Mouse (Mus musculus): ENCODE data around the gene Wwc2. TPM values are rescaled to one million over a fixed set of nuclear protein-coding genes. Genes with fewer than 3 reads are reported as not detected.

Gene Wwc2
- polyA plus RNA-seq (2015; fragmentation: Nextera tagmentation; extraction: Ambion mirVana) = 6.0 and 7.2 TPM in 2 replicates

DNA sequence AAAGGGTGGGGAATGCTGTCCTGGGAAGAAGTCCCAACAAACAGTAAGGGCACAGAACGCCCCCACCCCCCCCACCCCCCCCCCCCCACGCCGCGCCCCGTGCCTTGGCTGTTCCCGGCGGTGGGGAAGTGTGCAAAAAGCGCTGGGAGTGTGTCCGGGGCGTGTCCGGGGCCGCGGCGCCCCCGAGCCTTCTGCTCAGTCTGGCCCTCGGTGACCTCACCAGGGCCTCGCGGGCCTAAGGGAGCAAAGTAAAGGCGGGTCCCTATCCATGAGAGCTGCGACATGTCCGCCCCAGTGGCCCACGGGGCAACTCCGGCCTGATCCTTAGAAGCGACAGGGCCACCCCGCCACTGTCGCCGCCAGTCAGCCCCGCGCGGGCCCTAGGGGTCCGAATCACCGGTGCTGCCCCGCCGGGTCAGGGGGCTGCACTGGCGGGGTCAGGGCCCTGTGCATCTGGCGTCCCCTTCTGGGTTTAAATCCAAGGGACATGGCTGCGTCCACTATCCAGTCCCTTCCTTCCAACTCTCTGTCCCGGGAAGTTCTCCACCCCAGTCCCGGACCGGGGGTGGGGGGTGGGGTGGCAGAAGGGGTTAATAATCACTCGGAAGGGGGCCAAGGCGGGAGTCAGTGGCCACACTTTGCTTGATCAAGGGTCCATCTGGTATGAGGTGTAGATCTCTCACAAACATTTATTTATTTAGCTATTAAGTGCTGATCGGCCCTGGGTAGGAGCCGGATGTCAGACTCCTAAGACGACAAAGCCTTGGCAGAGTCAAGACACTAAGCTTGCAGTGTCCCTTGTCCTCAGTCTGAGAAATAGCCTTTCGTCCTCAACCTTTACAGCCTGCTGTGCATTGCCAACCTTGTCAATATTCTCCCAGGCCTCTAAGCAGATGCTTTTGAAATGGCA lies at the start of gene Wwc2:
Gene Wwc2 (minus strand): TSS at position 14 of the 910 bp plus-strand sequence.
- Histone ChIP-seq H3K4me1 (replicated peaks) (peaks cover 26% of the 10 kb centered on the region), H3K27me3 (no peaks in the 10 kb centered on the region), H3K4me2 (peak within 1 kb of the TSS; percentile 98), H3K9ac (peak within 1 kb of the TSS; percentile 86), H3K36me3 (no peaks in the 10 kb centered on the region), H3K27ac (replicated peaks) (peak within 1 kb of the TSS; percentile 79), H3K9me3 (no peaks in the 10 kb centered on the region), H3K4me3 (peak within 1 kb of the TSS; percentile 90)
- WGBS = 1% methylated on average over 40 of the region's 46 CpGs
- ATAC-seq (ENCODE audit: low FRiP score, low read depth) = peak; percentile 43

DNA sequence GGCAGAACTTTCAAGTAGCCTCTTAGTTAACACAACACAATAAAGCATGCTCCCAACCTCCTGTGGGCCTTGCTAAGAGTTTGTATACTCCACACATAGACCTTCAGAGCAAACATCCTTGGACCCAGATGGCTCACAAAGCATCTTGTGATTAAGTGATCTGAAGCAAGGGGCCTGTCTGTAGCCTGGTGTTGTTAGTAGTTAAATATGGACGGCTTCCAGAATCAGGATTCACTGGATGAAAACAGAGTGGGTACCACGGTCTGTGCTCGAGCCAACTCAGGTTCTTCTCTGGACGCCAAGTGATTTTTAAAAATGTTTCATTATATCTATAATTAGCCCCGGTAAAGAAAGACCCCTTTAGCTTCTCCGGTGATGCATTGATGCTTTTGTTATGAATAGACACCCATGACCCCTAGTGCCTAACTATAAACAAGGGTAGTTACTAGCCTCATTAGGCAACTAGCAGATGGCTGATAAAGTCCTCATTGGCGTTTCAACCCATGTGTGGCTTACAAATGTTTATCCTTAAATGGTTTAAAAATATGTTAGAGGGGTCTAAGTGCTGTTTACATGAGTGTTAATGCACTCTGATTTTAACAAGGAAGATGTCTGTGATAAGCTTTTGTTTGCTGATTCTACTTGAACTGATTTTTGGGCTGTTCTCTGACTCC lies 47.7 kb upstream of the Wwc2 start:
- no peak for ATAC-seq (ENCODE audit: low FRiP score, low read depth)
- 64% methylated on average over 7 of the region's 7 CpGs for WGBS

DNA sequence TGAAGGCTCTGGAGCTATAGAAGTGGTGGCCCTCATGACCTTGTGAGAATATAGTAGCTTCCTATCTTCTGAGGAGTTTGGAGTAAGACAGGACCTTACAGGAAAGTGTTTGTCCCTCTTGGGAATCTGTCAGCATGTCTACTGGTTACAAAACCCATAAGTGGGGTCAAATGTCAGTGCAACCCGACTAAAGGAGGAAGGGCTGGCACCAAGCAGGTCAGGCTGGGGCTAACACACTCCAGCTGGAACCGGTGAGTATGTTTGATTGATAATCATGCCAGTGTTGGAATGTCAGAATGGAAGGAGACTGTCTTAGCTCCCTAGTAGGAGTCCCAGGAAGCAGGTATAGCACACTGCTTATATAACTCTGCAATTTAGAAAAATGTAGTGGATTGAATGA lies 41.3 kb upstream of the Wwc2 start:
- no peak overlapping the region for H3K4me3 ChIP-seq
- no peak overlapping the region for H3K4me2 ChIP-seq
- no peaks in the 10 kb centered on the region for H3K36me3 ChIP-seq
- H3K9ac ChIP-seq = no peak overlapping the region
- H3K27me3 ChIP-seq = no peaks in the 10 kb centered on the region
- H3K27ac ChIP-seq (replicated peaks) = no peak overlapping the region
- no peaks in the 10 kb centered on the region for H3K4me1 ChIP-seq (replicated peaks)
- no peak for ATAC-seq (ENCODE audit: low FRiP score, low read depth)
- WGBS = 54% methylated on average over 2 of the region's 2 CpGs
- H3K9me3 ChIP-seq = no peaks in the 10 kb centered on the region

More for the DNA sequence above, 47.7 kb upstream of the Wwc2 start:
- H3K36me3 ChIP-seq = no peaks in the 10 kb centered on the region
- no peak overlapping the region for H3K9ac ChIP-seq
- no peak overlapping the region for H3K27ac ChIP-seq (replicated peaks)
- no peaks in the 10 kb centered on the region for H3K9me3 ChIP-seq
- no peak overlapping the region for H3K4me3 ChIP-seq
- no peak overlapping the region for H3K4me2 ChIP-seq
- no peaks in the 10 kb centered on the region for H3K4me1 ChIP-seq (replicated peaks)
- H3K27me3 ChIP-seq = no peaks in the 10 kb centered on the region

DNA sequence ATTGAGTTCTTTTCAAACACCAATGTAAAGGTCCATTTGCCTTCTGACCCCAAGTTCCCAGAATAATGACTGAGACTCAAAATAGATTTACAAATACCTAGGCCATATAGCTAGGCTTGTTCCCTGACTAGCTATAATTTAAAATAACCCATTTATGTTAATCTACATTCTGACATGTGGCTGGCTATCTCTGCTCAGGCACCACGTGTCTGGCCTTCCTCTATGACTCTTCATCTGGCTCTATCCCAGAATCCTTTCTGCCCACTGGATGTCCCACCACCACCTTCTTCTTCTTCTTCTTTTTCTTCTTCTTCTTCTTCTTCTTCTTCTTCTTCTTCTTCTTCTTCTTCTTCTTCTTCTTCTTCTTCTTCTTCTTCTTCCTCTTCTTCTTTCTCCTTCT lies 39.9 kb upstream of the Wwc2 start:
- no peak overlapping the region for H3K9ac ChIP-seq
- no peak overlapping the region for H3K27ac ChIP-seq (replicated peaks)
- WGBS = 93% methylated on average over 1 of the region's 1 CpGs
- H3K36me3 ChIP-seq = no peaks in the 10 kb centered on the region
- H3K4me2 ChIP-seq = no peak overlapping the region
- ATAC-seq (ENCODE audit: low FRiP score, low read depth) = no peak
- H3K27me3 ChIP-seq = no peaks in the 10 kb centered on the region
- no peak overlapping the region for H3K4me3 ChIP-seq
- H3K9me3 ChIP-seq = no peaks in the 10 kb centered on the region
- no peaks in the 10 kb centered on the region for H3K4me1 ChIP-seq (replicated peaks)

GRCm38 (mm10) chr8:48026796-48027195 lies 36.1 kb upstream of the Wwc2 start:
- ATAC-seq (ENCODE audit: low FRiP score, low read depth) = no peak
- H3K36me3 ChIP-seq = no peaks in the 10 kb centered on the region
- no peak overlapping the region for H3K27ac ChIP-seq (replicated peaks)
- no peak overlapping the region for H3K4me3 ChIP-seq
- H3K4me1 ChIP-seq (replicated peaks) = no peaks in the 10 kb centered on the region
- no peaks in the 10 kb centered on the region for H3K9me3 ChIP-seq
- no peak overlapping the region for H3K4me2 ChIP-seq
- no peak overlapping the region for H3K9ac ChIP-seq
- no peaks in the 10 kb centered on the region for H3K27me3 ChIP-seq
- WGBS = 67% methylated on average over 11 of the region's 11 CpGs

DNA sequence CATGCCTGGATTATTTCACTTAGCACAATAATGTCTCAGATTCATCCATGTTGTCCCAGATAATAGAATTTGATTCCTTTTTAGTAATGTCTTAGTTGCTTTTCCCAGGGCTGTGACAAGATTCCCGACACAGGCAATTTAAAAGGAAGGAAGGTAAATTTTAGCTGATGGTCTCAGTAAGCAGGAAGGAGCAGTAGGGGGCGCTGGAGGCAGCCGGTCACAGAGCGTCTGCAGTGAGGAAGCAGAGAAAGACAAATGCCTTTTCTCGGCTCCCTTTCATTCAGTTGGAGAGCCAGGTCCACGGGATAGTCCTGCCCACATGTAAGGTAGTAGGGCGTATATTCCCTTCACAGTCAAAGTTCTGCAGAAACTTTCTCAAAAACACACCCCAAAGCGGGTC lies 32.5 kb upstream of the Wwc2 start:
- H3K27ac ChIP-seq (replicated peaks) = no peak overlapping the region
- H3K4me2 ChIP-seq = no peak overlapping the region
- 75% methylated on average over 8 of the region's 8 CpGs for WGBS
- H3K27me3 ChIP-seq = no peaks in the 10 kb centered on the region
- no peak overlapping the region for H3K9ac ChIP-seq
- no peaks in the 10 kb centered on the region for H3K36me3 ChIP-seq
- no peak overlapping the region for H3K4me3 ChIP-seq
- ATAC-seq (ENCODE audit: low FRiP score, low read depth) = no peak
- no peaks in the 10 kb centered on the region for H3K4me1 ChIP-seq (replicated peaks)
- H3K9me3 ChIP-seq = no peaks in the 10 kb centered on the region

GRCm38 (mm10) chr8:48019737-48020136 lies 29.0 kb upstream of the Wwc2 start:
- Histone ChIP-seq H3K27ac (replicated peaks) (no peak overlapping the region), H3K36me3 (no peaks in the 10 kb centered on the region), H3K9ac (no peak overlapping the region), H3K27me3 (no peaks in the 10 kb centered on the region), H3K4me1 (replicated peaks) (no peaks in the 10 kb centered on the region), H3K4me3 (no peak overlapping the region), H3K4me2 (no peak overlapping the region), H3K9me3 (no peaks in the 10 kb centered on the region)
- ATAC-seq (ENCODE audit: low FRiP score, low read depth) = no peak
- 88% methylated on average over 2 of the region's 2 CpGs for WGBS

DNA sequence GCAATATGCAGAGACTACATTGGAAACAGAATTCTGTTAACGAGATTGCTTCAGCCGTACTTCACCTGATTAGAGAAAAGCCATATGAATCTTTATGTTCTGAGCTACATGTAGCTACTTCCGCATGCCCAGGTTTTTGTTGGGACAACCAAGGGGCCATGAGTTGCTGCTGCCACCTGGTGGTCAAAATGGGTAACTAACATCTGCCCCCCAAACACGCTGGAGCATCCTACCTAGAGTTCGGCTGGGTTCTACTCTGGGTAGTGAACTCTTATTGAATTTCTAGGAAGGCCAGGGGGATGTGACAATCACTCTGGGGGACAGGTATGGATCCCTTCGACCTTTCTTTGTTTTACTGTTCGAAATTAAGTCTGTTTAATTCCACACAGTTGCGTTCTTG lies 25.8 kb upstream of the Wwc2 start:
- WGBS = 24% methylated on average over 8 of the region's 8 CpGs
- no peak for ATAC-seq (ENCODE audit: low FRiP score, low read depth)
- H3K36me3 ChIP-seq = no peaks in the 10 kb centered on the region

DNA sequence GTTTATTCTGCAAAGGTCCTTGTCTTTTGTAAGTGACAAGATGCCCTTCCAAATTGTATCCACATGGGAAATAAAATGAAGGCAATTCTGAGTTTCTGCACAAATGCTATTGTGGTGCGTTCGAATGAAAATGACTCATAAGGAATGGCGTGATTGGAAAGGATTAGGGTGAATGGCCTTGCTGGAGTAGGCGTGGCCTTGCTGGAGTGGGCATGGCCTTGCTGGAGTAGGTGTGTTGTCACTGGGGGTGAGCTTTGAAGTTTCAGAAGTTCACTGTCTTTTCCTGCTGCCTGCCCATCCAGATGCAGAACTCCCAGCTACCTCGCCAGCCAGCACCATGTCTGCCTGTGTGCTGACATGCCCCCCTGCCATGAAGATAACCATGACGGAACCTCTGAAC lies 23.7 kb upstream of the Wwc2 start:
- Histone ChIP-seq H3K27ac (replicated peaks) (no peak overlapping the region), H3K9me3 (no peaks in the 10 kb centered on the region), H3K4me2 (no peak overlapping the region), H3K4me1 (replicated peaks) (no peaks in the 10 kb centered on the region), H3K9ac (no peak overlapping the region), H3K4me3 (no peak overlapping the region), H3K27me3 (no peaks in the 10 kb centered on the region), H3K36me3 (no peaks in the 10 kb centered on the region)
- WGBS = 89% methylated on average over 6 of the region's 6 CpGs
- no peak for ATAC-seq (ENCODE audit: low FRiP score, low read depth)

More for the DNA sequence above, 25.8 kb upstream of the Wwc2 start:
- Histone ChIP-seq H3K9ac (no peak overlapping the region), H3K4me1 (replicated peaks) (no peaks in the 10 kb centered on the region), H3K27me3 (no peaks in the 10 kb centered on the region), H3K4me2 (no peak overlapping the region), H3K4me3 (no peak overlapping the region), H3K27ac (replicated peaks) (no peak overlapping the region), H3K9me3 (no peaks in the 10 kb centered on the region)

GRCm38 (mm10) chr8:48013281-48013680 lies 22.6 kb upstream of the Wwc2 start:
- H3K9ac ChIP-seq = no peak overlapping the region
- no peaks in the 10 kb centered on the region for H3K9me3 ChIP-seq
- ATAC-seq (ENCODE audit: low FRiP score, low read depth) = no peak
- H3K4me1 ChIP-seq (replicated peaks) = no peaks in the 10 kb centered on the region
- 94% methylated on average over 9 of the region's 9 CpGs for WGBS
- H3K4me2 ChIP-seq = no peak overlapping the region
- no peak overlapping the region for H3K27ac ChIP-seq (replicated peaks)
- H3K27me3 ChIP-seq = no peaks in the 10 kb centered on the region
- no peaks in the 10 kb centered on the region for H3K36me3 ChIP-seq
- no peak overlapping the region for H3K4me3 ChIP-seq

DNA sequence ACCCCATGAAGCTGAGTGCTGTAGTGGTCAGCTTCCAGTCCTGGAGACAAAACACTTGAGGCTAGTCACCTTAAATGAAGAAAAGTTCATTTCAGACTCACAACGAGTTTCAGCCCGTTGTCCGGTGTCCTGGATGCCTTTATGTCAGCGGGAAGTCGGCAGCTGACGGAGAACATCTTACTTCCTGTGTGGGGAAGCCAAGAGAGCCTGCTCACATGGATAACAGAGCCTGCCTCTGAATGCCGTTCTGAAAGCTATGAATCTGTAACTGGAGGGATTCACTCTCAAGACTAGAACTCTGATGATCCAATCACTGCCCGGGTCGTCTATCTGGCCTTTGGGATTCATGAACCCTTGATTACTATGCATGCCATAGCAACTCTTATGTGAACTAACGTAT lies 21.1 kb upstream of the Wwc2 start:
- H3K36me3 ChIP-seq = no peaks in the 10 kb centered on the region
- H3K9me3 ChIP-seq = no peaks in the 10 kb centered on the region
- no peaks in the 10 kb centered on the region for H3K27me3 ChIP-seq
- no peaks in the 10 kb centered on the region for H3K4me1 ChIP-seq (replicated peaks)
- H3K27ac ChIP-seq (replicated peaks) = no peak overlapping the region
- no peak overlapping the region for H3K9ac ChIP-seq
- 74% methylated on average over 10 of the region's 10 CpGs for WGBS
- no peak overlapping the region for H3K4me3 ChIP-seq
- no peak for ATAC-seq (ENCODE audit: low FRiP score, low read depth)
- no peak overlapping the region for H3K4me2 ChIP-seq

GRCm38 (mm10) chr8:48010977-48011376 lies 20.3 kb upstream of the Wwc2 start:
- H3K4me3 ChIP-seq = no peak overlapping the region
- no peak for ATAC-seq (ENCODE audit: low FRiP score, low read depth)
- H3K9ac ChIP-seq = no peak overlapping the region
- no peaks in the 10 kb centered on the region for H3K4me1 ChIP-seq (replicated peaks)
- no peaks in the 10 kb centered on the region for H3K9me3 ChIP-seq
- H3K36me3 ChIP-seq = no peaks in the 10 kb centered on the region
- H3K27me3 ChIP-seq = no peaks in the 10 kb centered on the region
- no peak overlapping the region for H3K4me2 ChIP-seq
- H3K27ac ChIP-seq (replicated peaks) = no peak overlapping the region
- 79% methylated on average over 14 of the region's 14 CpGs for WGBS

Measured in hindbrain, embryonic 15.5 days (tissue).